Mouse (Mus musculus): Measurements from ENCODE around the gene Sept1. TPM values are rescaled to one million over a fixed set of nuclear protein-coding genes. Genes with fewer than 3 reads are reported as not detected.

Sept1 gene
- polyA plus RNA-seq, 1 experiment from 2014 or later, result 20.5 TPM

DNA sequence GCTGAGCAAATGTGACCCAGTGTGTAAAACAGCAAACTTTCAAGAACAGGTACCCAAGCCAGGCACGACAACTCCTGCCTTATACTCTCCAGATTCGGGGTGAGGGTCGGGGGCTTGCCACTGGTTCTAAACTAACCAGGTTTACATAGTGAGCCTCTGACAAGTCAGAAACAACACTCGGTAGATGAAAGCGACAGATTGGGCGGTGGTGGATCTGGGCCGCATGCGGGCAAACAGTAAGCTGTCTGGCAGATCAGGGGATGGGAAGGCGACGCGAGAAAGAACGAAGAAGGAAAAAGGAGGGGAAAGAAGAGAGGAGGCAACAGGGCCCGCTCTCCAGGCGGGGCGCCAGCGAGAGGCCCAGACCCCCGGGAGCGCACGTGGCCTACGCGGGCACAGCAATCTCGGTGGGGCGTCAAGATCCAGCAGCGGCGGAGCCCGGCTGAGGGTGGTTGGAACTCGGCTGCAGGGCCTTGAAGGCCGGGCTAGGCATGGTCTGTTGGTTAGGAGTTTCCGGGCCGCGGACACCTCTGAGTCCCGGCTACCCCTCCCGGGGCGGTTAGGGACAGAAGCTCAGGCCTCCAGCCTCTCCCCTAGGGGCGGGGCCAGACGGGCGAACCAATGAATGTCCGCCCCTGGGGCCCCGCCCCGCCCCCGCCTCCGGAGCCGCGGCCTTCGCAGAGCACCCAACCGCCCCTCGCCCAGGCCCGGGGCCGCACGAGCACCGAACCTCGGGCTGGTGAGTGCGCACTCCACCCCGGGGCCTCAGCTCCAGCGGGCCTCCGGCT lies 11.1 kb upstream of the Sept1 start, which contains the start of gene Zfp771:
Gene Zfp771, plus strand, starts transcription at position 405 of the 788 bp plus-strand sequence.
- Histone ChIP-seq H3K36me3 (ENCODE audit: insufficient read depth, low read length) (no peaks in the 10 kb centered on the region; the same call in 1 of the 2 replicates), H3K27me3 (ENCODE audit: insufficient read depth, low read length) (no peaks in the 10 kb centered on the region), H3K27ac (peak within 1 kb of the TSS; percentile 94), H3K4me1 (replicated peaks; ENCODE audit: insufficient read depth, low read length) (peaks cover 19% of the 10 kb centered on the region; the same call in 1 of the 2 replicates), H3K4me2 (ENCODE audit: low read length) (peak within 1 kb of the TSS; percentile 74), H3K9ac (ENCODE audit: low read depth, low read length) (peak within 1 kb of the TSS; percentile 94), H3K4me3 (replicated peaks; ENCODE audit: low read depth, low read length) (peak within 1 kb of the TSS; percentile 88), H3K9me3 (replicated peaks; ENCODE audit: low read length) (no peaks in the 10 kb centered on the region)
- WGBS, result 2% methylated on average over 56 of the region's 56 CpGs
- peak; percentile 97 for DNase-seq (ENCODE audit: low spot score)
- no peak; the same call in none of the 2 replicates for TF ChIP-seq CTCF (IDR thresholded peaks at IDR 0.05; ENCODE audit: low read depth)
- peak; percentile 98 for ATAC-seq (replicated peaks; ENCODE audit: low FRiP score, low read depth)

DNA sequence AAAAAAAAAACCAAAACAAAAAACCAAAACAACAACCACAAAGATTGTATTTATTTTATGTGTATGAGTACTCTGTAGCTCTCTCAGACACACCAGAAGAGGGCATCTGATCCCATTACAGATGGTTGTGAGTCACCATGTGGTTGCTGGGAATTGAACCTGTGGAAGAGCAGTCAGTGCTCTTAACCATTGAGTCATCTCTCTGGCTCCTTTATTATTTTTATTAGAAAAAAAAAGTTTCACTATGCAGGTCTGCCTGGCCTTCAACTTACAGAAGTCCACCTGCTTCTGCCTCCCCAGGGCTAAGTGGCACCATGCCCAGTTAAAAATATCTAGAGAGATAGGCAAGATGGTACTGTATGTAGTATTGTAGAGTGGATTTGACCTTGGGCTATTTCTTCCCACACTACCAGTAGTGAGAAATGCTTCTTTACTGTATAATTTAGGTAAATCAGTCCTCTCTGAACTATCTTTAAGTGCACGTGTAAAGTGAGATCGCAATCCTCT lies 10.5 kb upstream of the Sept1 start:
- H3K36me3 ChIP-seq (ENCODE audit: insufficient read depth, low read length), result peaks cover 3% of the 10 kb centered on the region; the same call in 1 of the 2 replicates
- peaks cover 19% of the 10 kb centered on the region; the same call in 1 of the 2 replicates for H3K4me1 ChIP-seq (replicated peaks; ENCODE audit: insufficient read depth, low read length)
- TF ChIP-seq CTCF (IDR thresholded peaks at IDR 0.05; ENCODE audit: low read depth), result no peak
- H3K27me3 ChIP-seq (ENCODE audit: insufficient read depth, low read length), result no peaks in the 10 kb centered on the region
- ATAC-seq (replicated peaks; ENCODE audit: low FRiP score, low read depth), result no peak
- no peak for DNase-seq (ENCODE audit: low spot score)
- WGBS, result 27% methylated on average over 2 of the region's 2 CpGs
- peak overlapping the region; percentile 88; the same call in 1 of the 2 replicates for H3K4me3 ChIP-seq (replicated peaks; ENCODE audit: low read depth, low read length)
- peak overlapping the region; percentile 94; the same call in 1 of the 2 replicates for H3K9ac ChIP-seq (ENCODE audit: low read depth, low read length)
- H3K4me2 ChIP-seq (ENCODE audit: low read length), result peak overlapping the region; percentile 74
- peak overlapping the region; percentile 94 for H3K27ac ChIP-seq
- no peaks in the 10 kb centered on the region for H3K9me3 ChIP-seq (replicated peaks; ENCODE audit: low read length)

DNA sequence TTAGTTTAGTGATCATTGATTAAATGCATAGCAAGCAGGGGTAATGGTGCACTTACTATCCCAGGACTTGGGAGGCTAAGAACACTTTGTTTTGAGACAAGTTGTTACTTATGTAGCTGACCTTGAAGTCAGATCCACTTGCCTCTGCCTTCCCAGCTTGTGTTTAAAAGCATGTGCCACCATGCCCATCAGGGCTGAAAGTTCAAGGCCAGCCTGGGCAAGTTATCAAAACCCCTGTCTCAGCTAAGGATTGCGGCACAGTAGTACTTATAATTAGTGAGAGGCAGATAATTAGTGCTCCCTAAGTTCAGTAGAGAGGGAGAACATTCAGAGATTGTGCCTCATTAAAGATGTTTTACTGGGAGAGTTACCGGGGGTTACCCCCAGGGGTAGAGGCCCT lies 1.8 kb upstream of the Sept1 start:
- 97% methylated on average over 2 of the region's 2 CpGs for WGBS
- TF ChIP-seq CTCF (IDR thresholded peaks at IDR 0.05; ENCODE audit: low read depth), result no peak
- DNase-seq (ENCODE audit: low spot score) (no peak), ATAC-seq (replicated peaks; ENCODE audit: low FRiP score, low read depth) (no peak)
- Histone ChIP-seq H3K9me3 (replicated peaks; ENCODE audit: low read length) (no peaks in the 10 kb centered on the region), H3K27ac (no peak overlapping the region), H3K4me1 (replicated peaks; ENCODE audit: insufficient read depth, low read length) (peaks cover 13% of the 10 kb centered on the region), H3K4me3 (replicated peaks; ENCODE audit: low read depth, low read length) (no peak overlapping the region), H3K4me2 (ENCODE audit: low read length) (no peak overlapping the region), H3K36me3 (ENCODE audit: insufficient read depth, low read length) (peaks cover 38% of the 10 kb centered on the region), H3K9ac (ENCODE audit: low read depth, low read length) (no peak overlapping the region), H3K27me3 (ENCODE audit: insufficient read depth, low read length) (no peaks in the 10 kb centered on the region)

DNA sequence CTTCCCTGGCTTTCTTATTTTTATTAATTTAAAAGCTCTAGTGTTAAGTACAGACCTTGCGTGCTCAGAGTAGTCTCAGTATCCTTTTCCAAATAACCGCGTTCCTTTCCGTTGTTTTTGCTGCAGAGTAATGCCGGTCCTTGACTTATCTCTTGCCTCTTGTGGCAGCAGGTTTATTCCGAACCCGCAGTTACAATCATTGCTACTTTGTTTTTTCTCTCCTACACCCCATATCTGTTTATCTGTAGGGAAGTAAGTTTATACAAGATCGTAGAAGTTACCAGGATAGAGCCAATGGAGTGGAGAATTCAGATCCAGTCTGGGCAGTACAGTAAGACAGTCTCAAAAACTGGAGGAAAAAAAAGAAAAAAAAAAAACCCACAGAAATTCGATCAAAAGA lies 835 bp upstream of the Sept1 start:
- H3K9me3 ChIP-seq (replicated peaks; ENCODE audit: low read length), result no peaks in the 10 kb centered on the region
- no peak for TF ChIP-seq CTCF (IDR thresholded peaks at IDR 0.05; ENCODE audit: low read depth)
- no peak for ATAC-seq (replicated peaks; ENCODE audit: low FRiP score, low read depth)
- H3K27me3 ChIP-seq (ENCODE audit: insufficient read depth, low read length), result no peaks in the 10 kb centered on the region
- H3K27ac ChIP-seq, result peak overlapping the region; percentile 97
- peak overlapping the region; percentile 90 for H3K4me3 ChIP-seq (replicated peaks; ENCODE audit: low read depth, low read length)
- H3K9ac ChIP-seq (ENCODE audit: low read depth, low read length), result peak overlapping the region; percentile 87
- peaks cover 13% of the 10 kb centered on the region for H3K4me1 ChIP-seq (replicated peaks; ENCODE audit: insufficient read depth, low read length)
- WGBS, result 1% methylated on average over 9 of the region's 9 CpGs
- DNase-seq (ENCODE audit: low spot score), result no peak
- H3K36me3 ChIP-seq (ENCODE audit: insufficient read depth, low read length), result peaks cover 37% of the 10 kb centered on the region
- peak overlapping the region; percentile 67 for H3K4me2 ChIP-seq (ENCODE audit: low read length)

DNA sequence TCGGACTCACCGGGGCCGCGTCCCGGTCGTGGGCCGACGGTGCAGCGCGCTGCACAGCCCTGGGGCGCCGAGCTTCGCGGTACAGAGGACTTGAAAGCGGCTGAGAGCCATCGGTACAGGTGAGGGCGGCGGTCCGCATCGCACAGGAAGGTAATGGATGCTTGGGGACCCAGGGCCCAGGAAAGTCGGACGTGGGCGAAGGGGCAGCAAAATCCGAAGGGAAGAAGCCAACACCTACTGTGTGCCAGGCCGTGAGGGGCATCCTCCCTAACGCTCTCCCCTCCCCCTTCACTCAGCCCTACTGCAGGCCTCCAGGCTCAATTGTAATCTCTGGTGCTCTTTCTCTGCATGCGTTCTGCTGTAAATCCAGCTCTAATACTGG lies 429 bp upstream of the Sept1 start:
- ATAC-seq (replicated peaks; ENCODE audit: low FRiP score, low read depth) (peak; percentile 49; the same call in 1 of the 2 replicates), DNase-seq (ENCODE audit: low spot score) (peak; percentile 48)
- no peaks in the 10 kb centered on the region for H3K9me3 ChIP-seq (replicated peaks; ENCODE audit: low read length)
- no peaks in the 10 kb centered on the region for H3K27me3 ChIP-seq (ENCODE audit: insufficient read depth, low read length)
- H3K4me3 ChIP-seq (replicated peaks; ENCODE audit: low read depth, low read length), result peak overlapping the region; percentile 90
- peak overlapping the region; percentile 87 for H3K9ac ChIP-seq (ENCODE audit: low read depth, low read length)
- peaks cover 35% of the 10 kb centered on the region for H3K36me3 ChIP-seq (ENCODE audit: insufficient read depth, low read length)
- peak overlapping the region; percentile 67 for H3K4me2 ChIP-seq (ENCODE audit: low read length)
- peaks cover 13% of the 10 kb centered on the region for H3K4me1 ChIP-seq (replicated peaks; ENCODE audit: insufficient read depth, low read length)
- TF ChIP-seq CTCF (IDR thresholded peaks at IDR 0.05; ENCODE audit: low read depth), result no peak
- WGBS, result 0% methylated on average over 27 of the region's 27 CpGs
- H3K27ac ChIP-seq, result peak overlapping the region; percentile 97

DNA sequence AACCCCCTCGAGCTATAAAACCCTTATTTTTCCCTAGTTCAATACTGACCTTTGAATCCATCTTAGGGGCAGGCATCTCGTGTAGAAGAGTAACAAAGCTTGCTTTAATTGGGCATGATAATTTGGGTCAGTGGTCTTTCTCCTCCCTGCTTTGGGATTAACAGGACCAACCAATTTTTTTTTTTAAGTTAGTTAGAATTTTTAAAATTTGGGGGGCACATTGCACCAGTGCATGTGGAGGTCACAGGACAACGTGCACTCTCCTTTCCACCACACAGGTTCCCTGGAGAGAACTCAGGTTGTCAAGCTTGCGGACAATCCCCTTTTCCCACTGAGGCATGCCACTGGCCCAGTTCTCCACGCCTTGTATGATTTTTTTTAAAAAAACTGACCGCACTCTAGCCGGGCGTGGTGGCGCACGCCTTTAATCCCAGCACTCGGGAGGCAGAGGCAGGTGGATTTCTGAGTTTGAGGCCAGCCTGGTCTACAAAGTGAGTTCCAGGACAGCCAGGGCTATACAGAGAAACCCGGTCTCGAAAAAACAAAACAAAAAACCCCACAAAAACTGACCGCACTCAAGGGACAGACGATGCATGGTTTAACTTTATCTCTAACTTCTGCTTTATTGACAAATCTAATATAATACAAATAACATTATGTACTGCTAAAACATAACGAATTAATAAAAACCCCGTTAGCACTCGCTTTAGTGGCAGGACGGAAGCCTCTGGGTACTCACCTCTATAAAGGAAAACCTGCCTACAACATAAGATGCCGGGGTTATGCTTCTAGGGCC lies 906 bp downstream of the Sept1 start:
- Histone ChIP-seq H3K27ac (peak overlapping the region; percentile 97), H3K4me2 (ENCODE audit: low read length) (peak overlapping the region; percentile 67), H3K27me3 (ENCODE audit: insufficient read depth, low read length) (no peaks in the 10 kb centered on the region), H3K4me1 (replicated peaks; ENCODE audit: insufficient read depth, low read length) (peaks cover 13% of the 10 kb centered on the region), H3K9me3 (replicated peaks; ENCODE audit: low read length) (no peaks in the 10 kb centered on the region), H3K4me3 (replicated peaks; ENCODE audit: low read depth, low read length) (peak overlapping the region; percentile 90), H3K36me3 (ENCODE audit: insufficient read depth, low read length) (peaks cover 22% of the 10 kb centered on the region), H3K9ac (ENCODE audit: low read depth, low read length) (peak overlapping the region; percentile 87)
- 4% methylated on average over 20 of the region's 20 CpGs for WGBS
- peak; percentile 40 for DNase-seq (ENCODE audit: low spot score)
- no peak for TF ChIP-seq CTCF (IDR thresholded peaks at IDR 0.05; ENCODE audit: low read depth)
- no peak for ATAC-seq (replicated peaks; ENCODE audit: low FRiP score, low read depth)

Data from kidney, postnatal 0 days (tissue).